8 mouse cellular contexts compared by ENCODE assay signal in genomic region chr17:12768415-12769379, GRCm38 (mm10). TPM values are rescaled to one million over a fixed set of nuclear protein-coding genes. Genes with fewer than 3 reads are reported as not detected.
DNase-seq lines count a peak whose midpoint lies in the region; ATAC-seq lines count a peak whose summit lies in the region.

No protein-coding gene starts in this region.

- peaks cover 48% of the 10 kb centered on the region for H3K79me2 ChIP-seq in macrophage (ENCODE audit: inconsistent target)

- H3K4me1 ChIP-seq in kidney, embryonic 15.5 days = peaks cover 38% of the 10 kb centered on the region
- H3K4me1 ChIP-seq in hindbrain, embryonic 10.5 days (replicated peaks) = peaks cover 38% of the 10 kb centered on the region

- H3K9me3 ChIP-seq in kidney, embryonic 15.5 days (replicated peaks) = 0 out of 2 replicates have a peak, but pooled peaks cover 3% of the 10 kb centered on the region
- peaks cover 6% of the 10 kb centered on the region; the same call in 1 of the 2 replicates for H3K9me3 ChIP-seq in hindbrain, embryonic 10.5 days

- peak overlapping the region; percentile 72 for H3K4me3 ChIP-seq in kidney, embryonic 15.5 days (replicated peaks)
- H3K4me3 ChIP-seq in hindbrain, embryonic 10.5 days = peak overlapping the region; percentile 80
- peak overlapping the region; percentile 34 for H3K4me3 ChIP-seq in macrophage (ENCODE audit: inconsistent target)

- DNase-seq in kidney, adult 11 months = no peak
- no peak for DNase-seq in hindbrain, embryonic 10.5 days (ENCODE audit: low spot score)
- DNase-seq in urinary bladder, postnatal 36 days (ENCODE audit: low spot score in 2 of 2) = no peak
- no peak for DNase-seq in right cerebral cortex, adult 2 months (ENCODE audit: low spot score in 2 of 2)
- no peak for DNase-seq in right cerebral cortex, postnatal 14 days

- peaks cover 58% of the 10 kb centered on the region for H3K36me3 ChIP-seq in kidney, embryonic 15.5 days
- H3K36me3 ChIP-seq in hindbrain, embryonic 10.5 days = no peaks in the 10 kb centered on the region; the same call in none of the 2 replicates
- no peaks in the 10 kb centered on the region for H3K36me3 ChIP-seq in macrophage (ENCODE audit: inconsistent target)

- H3K4me2 ChIP-seq in kidney, embryonic 15.5 days = peak overlapping the region; percentile 66

- no peaks in the 10 kb centered on the region for H3K27me3 ChIP-seq in kidney, embryonic 15.5 days
- no peaks in the 10 kb centered on the region for H3K27me3 ChIP-seq in hindbrain, embryonic 10.5 days (ENCODE audit: insufficient read depth, poor library complexity, severe bottlenecking)

- ATAC-seq in kidney, embryonic 15.5 days (replicated peaks; ENCODE audit: low FRiP score) = peak; percentile 18; the same call in 1 of the 2 replicates
- peak; percentile 51 for ATAC-seq in activated CD4-positive, CD25-positive, alpha-beta regulatory T cell, adult 4 months

- peak overlapping the region; percentile 83 for H3K9ac ChIP-seq in kidney, embryonic 15.5 days

- 32% methylated on average over 41 of the region's 41 CpGs for WGBS in kidney, embryonic 15.5 days
- 10% methylated on average over 41 of the region's 41 CpGs for whole genome bisulfite sequencing in hindbrain, embryonic 10.5 days
- 52% methylated on average over 30 of the region's 41 CpGs for WGBS in macrophage (ENCODE audit: missing documents)

- peak overlapping the region; percentile 85 for H3K27ac ChIP-seq in kidney, embryonic 15.5 days
- peak overlapping the region; percentile 92 for H3K27ac ChIP-seq in hindbrain, embryonic 10.5 days
- no peak overlapping the region for H3K27ac ChIP-seq in macrophage

RNA-seq across cellular contexts. Expression of gene Igf2r, which starts 0.8 kb away (rescaled TPM):
- polyA plus RNA-seq in kidney, embryonic 15.5 days (2015; fragmentation: Nextera tagmentation; extraction: Ambion mirVana) = 30.1 and 34.6 TPM in 2 replicates
- 10 to 100 TPM; 23.9 to 33.2 TPM for polyA plus RNA-seq in activated CD4-positive, CD25-positive, alpha-beta regulatory T cell, adult 4 months (2017; shearing (Covaris generic))
- 17.3 and 20.8 TPM in 2 replicates for polyA plus RNA-seq in hindbrain, embryonic 10.5 days (2016; fragmentation: Nextera tagmentation; extraction: Ambion mirVana)
- total RNA-seq in macrophage (2018; cell fraction: chromatin; rRNA removed) = 100 to 1,000 TPM in 9 of 26 experiments, 10 to 100 TPM in 17; 25.8 to 237 (median 74.8) TPM
- total RNA-seq in macrophage (2018; cell fraction: cytosol; rRNA removed) = 100 to 1,000 TPM in 2 of 26 experiments, 10 to 100 TPM in 24; 24.6 to 128 (median 57.7) TPM
- 100 to 1,000 TPM in 17 of 26 experiments, 10 to 100 TPM in 9; 57.0 to 215 (median 111) TPM for total RNA-seq in macrophage (2018; cell fraction: nucleus; rRNA removed)
- polyA plus RNA-seq in macrophage (2018) = 44.5 to 77.5 TPM (median 67.5 TPM) in 3 replicates
